Mouse (Mus musculus) hindbrain, embryonic 16.5 days (tissue): ENCODE data around the gene Nmrk1. TPM values are rescaled to one million over a fixed set of nuclear protein-coding genes. Genes with fewer than 3 reads are reported as not detected.

ENCODE experiments used
- ATAC-seq: fragments of 200-750 bp; cut with Nextera tagmentation; 2 replicates; pipeline ENCODE4 v1.8.0; 2017; ENCODE audit warnings: moderate TSS enrichment, moderate library complexity
- H3K27ac ChIP-seq: fragments of 300-500 bp; sonication (generic); 2 replicates; pipeline ENCODE4 v1.5.1; 2014; ENCODE audit warnings: low read depth, mild to moderate bottlenecking, control low read depth, low read length, moderate library complexity
- H3K27me3 ChIP-seq: fragments of 300-500 bp; sonication (generic); replicated peaks from 2 replicates; pipeline ENCODE4 v1.6.1; 2014; ENCODE audit warnings: low read length; ENCODE audit not compliant: control insufficient read depth, insufficient read depth
- H3K36me3 ChIP-seq: fragments of 300-500 bp; sonication (generic); 2 replicates; pipeline ENCODE4 v1.6.1; 2014; ENCODE audit warnings: mild to moderate bottlenecking, low read length, moderate library complexity, mixed read lengths; ENCODE audit not compliant: control insufficient read depth, insufficient read depth
- H3K4me1 ChIP-seq: fragments of 300-500 bp; sonication (generic); 2 replicates; pipeline ENCODE4 v1.6.1; 2014; ENCODE audit warnings: low read depth, low read length; ENCODE audit not compliant: control insufficient read depth, insufficient read depth
- H3K4me2 ChIP-seq: fragments of 300-500 bp; sonication (generic); 2 replicates; pipeline ENCODE4 v1.6.1; 2014; ENCODE audit warnings: mild to moderate bottlenecking, low read length, control low read depth, moderate library complexity
- H3K4me3 ChIP-seq: fragments of 300-500 bp; sonication (generic); 2 replicates; pipeline ENCODE4 v1.5.1; 2014; ENCODE audit warnings: mild to moderate bottlenecking, low read length, control low read depth, moderate library complexity
- H3K9ac ChIP-seq: fragments of 300-500 bp; sonication (generic); 2 replicates; pipeline ENCODE4 v1.6.1; 2014; ENCODE audit warnings: low read depth, mild to moderate bottlenecking, control low read depth, low read length, moderate library complexity
- H3K9me3 ChIP-seq: fragments of 300-500 bp; sonication (generic); 2 replicates; pipeline ENCODE4 v1.6.1; 2014; ENCODE audit warnings: mild to moderate bottlenecking, low read length, moderate library complexity; ENCODE audit not compliant: control insufficient read depth
- WGBS: fragments of 180-500 bp; shearing (Covaris S2); extraction: QIAGEN DNeasy Blood & Tissue Kit; methylation state at CpG from one replicate; pipeline ENCODE4 v1.1.7; 2014; 5-methylcytosine and 5-hydroxymethylcytosine counted together
- polyA plus RNA-seq: library from polyadenylated mRNA; unstranded; fragments of >200 nt; fragmentation: Nextera tagmentation; extraction: Ambion mirVana; gene quantifications from 2 replicates; pipeline ENCODE4 v1.2.1, GENCODE M21; 2015

Gene Nmrk1
- polyA plus RNA-seq, 1 experiment from 2014 or later = 10.1 TPM

DNA sequence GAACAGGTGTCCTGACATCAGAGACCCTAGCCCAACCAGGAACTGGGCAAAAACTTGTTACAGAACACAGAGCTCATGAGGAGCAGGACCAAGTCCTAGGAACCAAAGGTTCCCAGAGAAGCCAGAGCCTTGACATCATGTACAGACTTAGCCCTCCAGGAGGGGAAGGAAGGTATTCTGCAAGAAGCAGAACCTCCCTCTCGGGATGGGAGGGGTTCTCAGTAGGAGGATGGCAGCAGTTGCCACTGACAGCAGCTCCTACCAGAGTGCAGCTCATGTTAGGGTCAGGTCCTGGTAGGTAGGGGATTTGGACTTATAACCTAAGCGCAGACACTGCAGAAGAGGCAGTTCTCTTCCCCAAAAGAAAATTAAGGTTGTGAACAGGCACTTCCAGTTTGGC is 7.9 kb upstream of the Nmrk1 start:
- no peak for ATAC-seq
- Histone ChIP-seq H3K36me3 (no peaks in the 10 kb centered on the region), H3K4me1 (no peaks in the 10 kb centered on the region), H3K4me3 (no peak overlapping the region), H3K9ac (no peak overlapping the region), H3K4me2 (no peak overlapping the region), H3K27me3 (no peaks in the 10 kb centered on the region), H3K27ac (no peak overlapping the region), H3K9me3 (no peaks in the 10 kb centered on the region)
- 72% methylated on average over 2 of the region's 2 CpGs for WGBS

DNA sequence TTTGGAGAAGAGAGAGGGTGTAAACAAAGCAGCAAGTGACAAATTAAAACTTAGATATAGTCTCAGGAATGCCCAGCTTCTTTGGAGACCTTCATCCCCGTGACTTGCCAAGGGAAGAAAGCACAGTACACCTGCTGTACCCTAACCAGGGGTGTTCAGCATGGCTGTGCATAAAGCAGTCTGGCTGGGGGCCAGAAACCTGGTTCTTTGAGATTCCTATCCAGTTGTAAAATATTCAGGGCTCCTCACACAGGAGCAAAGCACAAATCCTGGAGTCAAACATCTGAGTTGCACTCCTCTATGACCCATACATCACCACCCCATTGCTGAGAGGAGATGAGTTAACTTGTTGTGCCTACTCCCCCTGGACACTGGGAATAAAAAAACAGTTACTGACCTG is 2.2 kb upstream of the Nmrk1 start:
- Histone ChIP-seq H3K4me2 (no peak overlapping the region; the same call in 1 of the 2 replicates), H3K36me3 (no peaks in the 10 kb centered on the region), H3K4me3 (no peak overlapping the region), H3K4me1 (no peaks in the 10 kb centered on the region; the same call in 1 of the 2 replicates), H3K9me3 (no peaks in the 10 kb centered on the region), H3K9ac (no peak overlapping the region), H3K27ac (no peak overlapping the region), H3K27me3 (no peaks in the 10 kb centered on the region)
- WGBS = 36% methylated on average over 1 of the region's 1 CpGs
- ATAC-seq = no peak

DNA sequence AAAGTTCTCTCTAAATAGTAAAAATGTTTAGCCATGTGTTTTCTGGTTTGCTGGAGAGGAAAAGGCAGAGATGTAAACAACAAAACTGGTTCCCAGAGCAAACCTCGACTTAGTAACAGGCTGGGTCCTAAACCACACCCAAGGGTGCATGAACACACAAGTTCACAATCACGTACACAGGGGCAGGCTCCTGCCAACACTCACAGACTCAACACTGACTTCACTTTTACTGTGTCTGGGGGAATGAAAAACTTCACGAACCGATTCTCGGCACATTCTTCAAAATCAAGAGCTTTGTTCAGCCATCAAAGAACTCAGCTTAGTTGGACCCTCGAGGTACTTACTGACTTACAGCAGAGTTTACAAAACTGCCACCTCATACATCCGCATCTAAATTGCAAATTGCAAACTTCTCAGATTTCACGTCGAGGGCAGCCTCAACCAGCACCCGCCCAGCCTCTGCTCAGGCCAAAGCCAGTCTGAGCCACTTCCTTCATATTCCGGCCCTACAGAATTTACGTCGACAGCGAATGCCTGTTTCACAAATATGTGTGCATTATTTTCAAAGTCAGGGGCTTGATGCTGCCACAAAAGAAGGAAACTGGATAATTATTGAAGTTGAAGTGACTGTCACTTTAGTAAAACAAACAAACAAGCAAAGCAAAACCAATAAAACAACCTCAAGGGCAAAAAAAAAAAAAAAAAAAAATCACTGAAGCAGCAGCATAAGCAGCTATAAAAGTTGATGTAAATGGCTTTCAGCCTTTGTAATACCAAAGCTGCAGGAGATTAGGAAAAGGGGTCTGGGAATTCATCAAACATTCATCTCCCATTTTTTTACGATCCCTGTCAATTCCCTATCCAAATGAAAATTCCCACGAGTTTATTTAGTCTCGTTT is 1.3 kb upstream of the Nmrk1 start:
- ATAC-seq = no peak
- 10% methylated on average over 17 of the region's 17 CpGs for WGBS

DNA sequence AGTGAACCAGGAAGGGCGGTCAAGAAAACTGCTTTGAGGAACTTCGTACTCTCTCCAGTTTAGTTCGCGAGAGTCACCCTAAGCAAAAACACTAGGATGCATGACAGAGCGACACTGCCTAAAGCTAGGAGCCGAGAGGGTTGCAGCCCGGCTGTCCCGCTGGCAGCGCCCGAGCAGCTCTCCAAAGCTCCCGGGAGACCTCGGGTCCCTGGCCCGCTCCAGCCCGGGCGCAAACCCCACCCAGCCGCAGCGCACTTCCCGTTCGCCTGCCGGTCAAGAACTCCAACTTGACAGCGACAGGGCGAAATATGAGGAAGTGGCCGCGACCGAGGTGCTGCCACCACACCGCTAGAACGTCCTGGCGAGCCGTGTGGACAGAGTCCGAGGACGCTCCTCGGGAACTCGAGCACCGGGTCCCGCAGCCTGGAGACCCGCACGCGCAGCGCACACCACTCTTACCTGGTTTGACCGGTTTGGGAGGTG is 548 bp upstream of the Nmrk1 start:
- under 1% methylated on average over 40 of the region's 40 CpGs for WGBS
- peak; percentile 54 for ATAC-seq
- peak overlapping the region; percentile 83 for H3K4me3 ChIP-seq

More for the DNA sequence above, 1.3 kb upstream of the Nmrk1 start:
- Histone ChIP-seq H3K27ac (peak overlapping the region; percentile 65; the same call in 1 of the 2 replicates), H3K36me3 (no peaks in the 10 kb centered on the region), H3K4me1 (no peaks in the 10 kb centered on the region; the same call in 1 of the 2 replicates), H3K9me3 (no peaks in the 10 kb centered on the region), H3K27me3 (no peaks in the 10 kb centered on the region), H3K4me3 (peak overlapping the region; percentile 83), H3K9ac (no peak overlapping the region; the same call in 1 of the 2 replicates), H3K4me2 (peak overlapping the region; percentile 97)

DNA sequence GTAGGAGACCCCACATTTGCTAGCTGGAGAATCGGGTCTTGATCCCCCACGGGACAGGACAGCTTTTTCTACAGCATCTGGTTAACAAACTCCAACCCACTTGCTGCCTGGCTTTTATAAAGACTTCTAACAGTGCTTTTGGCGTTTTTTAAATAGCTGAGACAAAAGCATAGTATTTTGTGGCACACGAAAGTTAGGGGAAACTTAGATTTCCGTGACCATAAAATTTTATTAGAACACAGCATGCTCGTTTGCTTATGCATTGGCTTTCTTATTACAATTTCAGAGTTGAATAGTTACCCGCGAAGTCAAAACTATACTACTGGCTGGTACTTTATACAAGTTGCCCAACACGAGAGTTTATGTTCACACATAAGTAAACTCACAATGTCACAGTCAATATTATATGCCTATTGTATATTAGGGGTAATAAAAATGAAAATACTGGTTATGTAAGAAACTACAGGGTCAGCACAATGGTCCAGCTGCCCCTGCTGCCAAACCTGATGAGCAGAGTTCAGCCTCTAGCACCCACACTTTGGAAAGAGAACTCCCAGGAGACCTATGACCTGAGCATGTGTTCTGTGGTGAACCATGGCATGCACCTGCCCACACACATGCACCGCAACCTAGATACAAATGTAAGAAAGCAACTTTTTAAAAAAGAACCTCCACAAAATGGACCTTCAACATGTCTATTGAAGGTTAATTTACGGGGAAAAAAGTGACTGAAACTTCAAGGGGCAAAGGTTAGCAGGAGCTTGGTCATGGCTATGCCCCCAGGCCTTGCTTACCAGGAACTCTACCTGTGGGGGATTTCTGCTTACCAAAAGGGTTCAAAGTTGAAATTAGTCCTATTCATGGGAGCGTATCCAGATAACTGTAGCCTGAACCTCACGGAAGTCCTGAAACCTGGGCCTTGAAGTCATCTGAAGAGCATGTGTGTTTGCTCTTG is 758 bp downstream of the Nmrk1 start:
- Histone ChIP-seq H3K27ac (no peak overlapping the region), H3K4me1 (no peaks in the 10 kb centered on the region; the same call in 1 of the 2 replicates), H3K27me3 (no peaks in the 10 kb centered on the region), H3K4me2 (peak overlapping the region; percentile 97), H3K9me3 (no peaks in the 10 kb centered on the region), H3K36me3 (no peaks in the 10 kb centered on the region), H3K9ac (peak overlapping the region; percentile 76), H3K4me3 (peak overlapping the region; percentile 83)
- 64% methylated on average over 13 of the region's 13 CpGs for whole genome bisulfite sequencing
- ATAC-seq = no peak

More for the DNA sequence above, 548 bp upstream of the Nmrk1 start:
- Histone ChIP-seq H3K27me3 (no peaks in the 10 kb centered on the region), H3K4me2 (peak overlapping the region; percentile 97), H3K9me3 (no peaks in the 10 kb centered on the region), H3K27ac (peak overlapping the region; percentile 65), H3K4me1 (no peaks in the 10 kb centered on the region; the same call in 1 of the 2 replicates), H3K9ac (peak overlapping the region; percentile 76), H3K36me3 (no peaks in the 10 kb centered on the region)

DNA sequence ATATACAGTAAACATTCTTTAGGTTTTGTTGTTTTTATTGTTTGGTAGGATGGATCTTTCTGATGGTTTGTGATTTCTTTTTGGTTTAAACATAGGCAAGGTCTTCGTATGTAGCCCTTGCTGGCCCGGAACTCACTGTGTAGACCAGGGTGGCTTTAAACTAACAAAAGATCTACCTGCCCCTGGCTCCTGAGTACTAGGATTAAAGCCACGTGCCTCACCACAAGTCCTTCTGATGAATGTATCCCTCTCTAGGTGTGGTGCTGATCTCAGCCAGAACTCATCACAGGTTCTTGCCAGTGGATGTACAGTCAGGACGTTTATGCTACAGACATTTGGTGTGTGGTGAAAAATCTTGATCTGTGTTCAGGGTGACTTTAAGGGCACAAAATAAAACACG is 6.2 kb downstream of the Nmrk1 start:
- no peak for ATAC-seq
- no peak overlapping the region for H3K4me2 ChIP-seq
- 87% methylated on average over 5 of the region's 5 CpGs for WGBS

DNA sequence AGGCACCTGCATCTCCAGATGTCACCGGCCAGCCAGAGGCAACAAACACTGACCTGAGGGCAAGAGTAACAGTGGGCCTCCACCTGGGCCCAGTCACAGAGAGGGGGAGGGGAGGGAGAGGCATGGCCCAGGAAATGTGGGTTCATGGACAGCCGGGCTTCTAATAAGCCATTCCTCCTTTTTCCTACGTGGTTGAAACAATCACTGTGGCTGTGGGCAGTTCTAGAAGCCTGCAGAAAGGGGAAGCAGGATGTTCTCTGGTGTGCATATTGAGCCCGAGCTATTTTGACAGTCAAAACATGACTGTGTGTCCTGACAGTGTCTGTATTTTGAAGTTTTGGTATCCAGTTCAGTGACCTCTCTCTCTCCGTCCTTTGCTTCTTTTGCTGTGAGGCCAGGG is 7.2 kb downstream of the Nmrk1 start:
- 74% methylated on average over 5 of the region's 5 CpGs for WGBS
- Histone ChIP-seq H3K4me2 (no peak overlapping the region), H3K27ac (no peak overlapping the region), H3K36me3 (no peaks in the 10 kb centered on the region), H3K4me3 (no peak overlapping the region), H3K27me3 (no peaks in the 10 kb centered on the region), H3K9me3 (no peaks in the 10 kb centered on the region), H3K9ac (no peak overlapping the region), H3K4me1 (no peaks in the 10 kb centered on the region)
- no peak for ATAC-seq

More for the DNA sequence above, 6.2 kb downstream of the Nmrk1 start:
- H3K9me3 ChIP-seq = no peaks in the 10 kb centered on the region
- H3K4me3 ChIP-seq = no peak overlapping the region
- H3K27me3 ChIP-seq = no peaks in the 10 kb centered on the region
- no peaks in the 10 kb centered on the region for H3K36me3 ChIP-seq
- no peak overlapping the region for H3K27ac ChIP-seq
- no peaks in the 10 kb centered on the region for H3K4me1 ChIP-seq
- no peak overlapping the region for H3K9ac ChIP-seq

DNA sequence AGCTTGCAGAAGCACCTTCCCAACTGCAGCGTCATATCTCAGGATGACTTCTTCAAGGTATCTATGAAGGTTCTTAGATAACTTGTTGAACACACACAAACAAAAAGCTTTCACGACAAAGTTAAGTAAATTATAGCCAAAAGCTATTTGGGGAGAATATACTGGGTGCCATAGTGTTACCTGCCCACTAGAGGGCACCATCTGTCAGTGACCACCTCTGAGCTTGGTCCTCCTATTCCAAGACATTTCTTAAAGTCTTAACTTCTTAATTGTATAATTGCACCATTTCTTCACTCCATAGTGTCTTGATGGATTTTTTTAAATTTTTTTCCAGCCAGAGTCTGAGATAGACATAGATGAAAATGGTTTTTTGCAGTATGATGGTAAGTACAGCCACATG is 7.8 kb downstream of the Nmrk1 start:
- ATAC-seq = no peak
- Histone ChIP-seq H3K4me2 (no peak overlapping the region), H3K4me1 (no peaks in the 10 kb centered on the region), H3K4me3 (no peak overlapping the region), H3K36me3 (no peaks in the 10 kb centered on the region), H3K9me3 (no peaks in the 10 kb centered on the region), H3K27ac (no peak overlapping the region), H3K27me3 (no peaks in the 10 kb centered on the region), H3K9ac (no peak overlapping the region)
- 37% methylated on average over 2 of the region's 2 CpGs for WGBS
